Mouse (Mus musculus) embryo, embryonic 11.5 days (tissue): ENCODE results near the gene Mt3.
"Not testable (repeated sequence)": the region's sequence is repeated elsewhere in the genome, so short reads cannot be mapped to it uniquely, and the experiment has no call there.

ENCODE experiments used
- DNase-seq: peaks from one replicate; pipeline ENCODE4 v3.0.0-alpha.2; 2012; ENCODE audit warnings: low read depth, low spot score

The Mt3 gene

DNA sequence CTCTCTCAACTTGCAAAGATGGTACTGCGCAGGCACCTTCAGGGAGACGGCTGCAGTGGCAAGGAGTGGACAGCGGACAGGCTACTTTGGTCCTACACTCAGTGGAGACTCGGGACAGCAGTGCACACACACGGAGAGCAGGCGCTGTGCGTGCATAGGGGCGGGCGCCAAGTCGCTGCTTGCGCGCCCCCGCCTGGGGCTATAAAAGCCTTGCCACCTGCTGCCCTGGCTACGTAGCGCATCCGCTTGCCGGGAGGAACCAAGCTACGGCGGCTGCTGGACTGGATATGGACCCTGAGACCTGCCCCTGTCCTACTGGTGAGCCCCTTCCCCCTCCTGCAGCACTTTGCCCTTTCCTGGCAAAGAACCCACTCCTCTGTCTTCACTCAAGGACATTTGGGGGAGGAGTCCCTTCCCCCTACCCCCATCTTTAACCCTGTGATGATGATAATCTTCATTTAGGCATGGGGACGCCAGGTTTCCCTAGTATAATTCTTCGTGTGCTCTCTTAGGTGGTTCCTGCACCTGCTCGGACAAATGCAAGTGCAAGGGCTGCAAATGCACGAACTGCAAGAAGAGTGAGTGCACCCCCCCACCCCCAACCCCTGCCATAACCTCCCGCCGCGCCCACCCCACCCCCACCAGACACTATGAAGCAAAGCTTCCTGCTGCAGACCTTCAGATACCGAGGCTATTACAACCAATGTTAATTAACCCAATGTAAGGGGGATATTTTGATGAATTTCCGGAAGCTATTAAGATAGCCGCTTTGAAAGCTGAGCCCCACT is at the start of gene Mt3:
Gene Mt3 (plus strand): TSS at position 95 of the 788 bp plus-strand sequence.
- peak; percentile 31 for DNase-seq

DNA sequence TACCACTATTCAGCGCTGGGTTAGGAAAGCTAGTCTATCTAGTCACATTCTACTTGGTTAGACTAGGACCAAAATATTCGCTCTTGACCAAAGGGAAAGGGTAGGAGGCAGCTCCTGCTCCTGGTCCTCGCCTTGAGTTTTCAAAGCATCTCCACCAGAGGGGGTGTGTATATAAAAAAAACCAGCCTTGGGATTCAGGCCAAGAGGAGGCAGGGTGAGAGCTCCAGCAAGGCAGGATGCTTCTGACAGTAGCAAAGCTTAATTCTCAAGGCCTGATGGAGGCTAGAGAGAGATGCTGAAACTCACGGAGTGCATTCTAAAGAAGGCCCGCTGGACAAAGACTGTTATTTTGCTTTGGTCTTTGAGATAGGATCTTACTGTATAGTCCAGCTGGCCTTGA is 48.3 kb upstream of the Mt3 start:
- no peak for DNase-seq

DNA sequence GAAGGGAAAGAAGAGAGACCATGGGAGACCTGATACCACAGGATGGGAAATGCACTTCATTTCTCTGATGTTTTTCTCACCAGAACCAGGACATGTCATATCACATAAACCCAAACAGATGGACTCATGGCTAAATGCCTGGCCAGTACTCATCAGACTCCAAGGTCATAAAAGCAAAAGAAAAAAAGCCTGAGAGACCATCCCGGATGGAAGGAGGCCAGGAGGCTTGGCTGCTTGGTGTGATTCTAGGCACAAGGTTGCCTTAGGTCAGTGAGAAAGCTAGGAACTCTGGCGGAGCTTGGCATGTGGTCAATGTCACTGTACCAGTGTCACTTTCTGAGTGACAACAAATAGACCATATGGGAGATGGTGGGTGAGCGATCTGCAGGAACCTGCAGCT is 44.5 kb upstream of the Mt3 start:
- no peak for DNase-seq

DNA sequence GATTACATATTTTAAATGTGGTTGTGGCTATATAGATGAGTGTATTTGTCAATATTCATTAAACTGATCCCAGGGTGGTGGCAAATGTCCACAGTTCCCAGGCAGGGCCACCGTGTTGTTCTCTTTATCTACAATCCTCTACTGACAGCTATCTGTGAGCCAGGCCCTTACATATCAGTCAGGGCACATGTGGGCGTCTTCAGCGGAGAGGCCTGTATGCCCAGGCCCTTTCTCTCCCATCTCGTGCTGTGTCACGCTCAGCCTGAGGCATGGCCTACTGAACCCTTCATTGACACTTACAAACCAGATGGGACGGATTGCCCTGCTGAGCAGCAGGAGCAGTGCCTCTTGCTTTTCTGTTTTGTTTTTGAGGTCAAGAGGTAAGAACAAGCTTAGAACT is 43.0 kb upstream of the Mt3 start:
- DNase-seq = no peak

DNA sequence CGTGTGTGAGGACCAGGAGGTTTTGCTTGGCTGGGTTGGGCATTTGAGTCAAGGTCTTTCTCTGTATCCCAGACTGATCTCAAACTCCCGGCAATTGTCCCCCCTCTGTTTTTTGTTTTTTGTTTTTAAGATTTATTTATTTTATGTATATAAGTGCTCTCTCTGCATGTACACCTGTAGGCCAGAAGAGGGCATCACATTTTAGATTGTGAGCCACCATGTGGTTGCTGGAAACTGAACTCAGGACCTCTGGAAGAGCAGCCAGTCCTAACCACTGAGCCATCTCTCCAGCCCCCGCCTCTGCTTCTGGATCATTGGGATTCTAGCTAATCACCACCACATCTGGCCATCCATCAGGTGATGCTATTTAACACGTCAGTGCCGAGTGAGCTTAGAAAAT is 42.6 kb upstream of the Mt3 start:
- no peak for DNase-seq

DNA sequence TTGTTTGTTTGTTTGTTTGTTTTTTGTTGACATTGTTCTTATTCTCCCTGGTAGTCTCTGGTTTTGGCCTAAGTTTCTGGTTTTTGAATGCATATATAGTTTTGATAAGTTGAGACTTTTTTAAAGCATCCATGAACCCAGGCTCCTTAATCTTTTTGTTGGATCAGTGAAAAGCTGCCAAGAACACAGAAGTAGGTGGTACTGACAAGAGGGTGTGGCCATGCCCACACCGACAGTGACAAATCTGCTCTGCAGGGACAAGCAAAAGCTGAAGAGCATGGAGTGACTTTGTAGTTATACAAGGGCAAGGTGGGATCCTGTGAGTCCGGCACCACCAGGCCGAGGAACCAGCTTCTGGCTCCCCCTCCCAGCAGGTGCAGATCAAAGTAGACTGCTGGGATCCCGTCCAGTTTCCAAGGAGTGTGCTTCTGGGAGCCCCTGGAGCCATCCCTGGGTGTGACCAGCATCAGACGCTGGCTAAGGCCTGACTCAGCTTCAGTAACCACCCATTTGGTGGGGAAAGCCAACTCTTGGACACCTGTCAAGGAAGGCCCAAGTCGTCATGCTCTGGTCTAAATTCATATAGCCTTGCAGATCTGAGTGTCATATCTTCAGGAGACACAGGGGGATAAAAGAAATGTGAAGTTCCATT is 41.8 kb upstream of the Mt3 start:
- DNase-seq = no peak

DNA sequence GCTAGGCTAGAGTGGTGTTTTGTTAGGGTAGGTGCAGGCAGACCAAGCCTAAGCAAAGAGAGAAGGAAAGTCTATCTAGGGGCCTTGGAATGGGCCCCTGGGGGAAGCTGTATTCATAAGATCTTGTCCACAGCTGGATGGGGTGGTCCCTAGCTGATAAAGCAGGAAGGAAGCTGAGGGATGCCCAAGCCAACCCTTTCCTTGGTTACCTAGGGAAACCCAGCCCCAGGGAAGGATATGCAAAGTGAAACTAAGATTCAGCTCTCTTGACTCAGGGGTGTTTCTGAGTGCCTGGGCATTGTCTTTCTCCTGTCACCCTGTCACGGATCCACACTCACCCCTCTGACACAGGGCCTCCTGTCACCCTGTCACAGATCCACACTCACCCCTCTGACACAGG is 39.0 kb upstream of the Mt3 start:
- DNase-seq = no peak

DNA sequence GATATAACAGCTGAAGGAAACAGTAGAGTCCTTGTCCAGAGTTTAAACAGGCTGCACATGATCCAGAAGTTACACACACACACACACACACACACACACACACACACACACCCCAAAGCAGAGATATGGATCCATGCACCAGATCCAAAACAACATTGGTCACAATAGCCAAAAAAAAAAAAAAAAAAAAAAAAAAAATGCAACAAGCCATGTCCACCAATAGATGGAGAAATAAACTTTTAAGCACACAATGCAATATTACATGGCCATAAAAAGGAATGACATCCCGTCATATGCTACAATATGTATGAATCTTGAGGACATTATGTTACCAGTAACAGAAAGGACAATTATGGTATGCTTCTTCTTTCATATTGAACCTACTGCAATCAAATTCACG is 38.4 kb upstream of the Mt3 start:
- no peak for DNase-seq

DNA sequence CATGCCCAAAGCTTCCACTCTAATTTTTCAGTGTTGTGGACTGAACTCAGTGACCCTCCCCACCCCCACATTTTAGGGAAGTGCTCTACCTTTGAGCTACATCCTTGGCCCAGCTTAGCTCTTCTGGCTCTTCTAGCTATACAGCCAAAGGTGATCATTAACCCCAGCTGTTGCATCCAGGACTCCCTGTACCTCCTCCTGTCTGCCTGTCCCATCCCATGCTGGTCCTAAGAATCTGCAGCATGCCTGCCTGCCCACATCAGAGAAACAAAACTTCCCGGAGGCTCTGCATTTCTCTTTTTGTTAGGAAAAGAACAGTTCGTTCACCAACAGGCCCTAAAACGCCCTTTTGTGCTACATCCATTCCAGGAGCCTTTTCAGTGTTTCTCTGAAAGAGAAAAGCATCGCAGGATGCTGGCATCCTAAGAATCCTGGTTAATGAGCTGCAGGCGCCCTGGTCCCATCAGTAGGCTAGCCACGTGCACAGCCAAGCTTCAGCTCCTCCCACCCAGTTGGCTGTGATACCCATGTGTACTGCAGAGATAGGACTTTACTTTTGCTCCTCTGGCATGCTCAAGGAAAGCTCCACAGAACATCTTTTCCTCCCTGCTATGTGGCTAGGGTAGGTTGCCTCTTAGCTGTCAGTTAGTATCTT is 33.5 kb upstream of the Mt3 start:
- peak; percentile 14 for DNase-seq

DNA sequence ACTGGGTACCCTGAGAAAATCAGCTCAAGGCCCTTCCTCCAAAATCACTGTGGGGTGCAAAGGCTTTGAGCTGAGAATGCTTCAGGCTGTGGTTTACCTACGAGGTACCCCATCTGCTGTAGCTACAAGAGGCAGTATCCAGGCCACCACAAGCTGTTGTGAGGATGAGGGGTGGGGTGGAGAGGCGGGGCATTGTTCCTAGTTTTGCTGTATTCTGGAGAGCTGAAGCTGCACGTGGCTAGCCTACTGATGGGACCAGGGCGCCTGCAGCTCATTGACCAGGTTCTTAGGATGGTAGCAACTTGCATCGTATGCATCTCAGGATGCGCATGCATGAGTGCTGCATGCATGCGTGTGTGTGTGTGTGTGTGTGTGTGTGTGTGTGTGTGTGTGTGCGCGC is 30.8 kb upstream of the Mt3 start:
- DNase-seq = no peak

DNA sequence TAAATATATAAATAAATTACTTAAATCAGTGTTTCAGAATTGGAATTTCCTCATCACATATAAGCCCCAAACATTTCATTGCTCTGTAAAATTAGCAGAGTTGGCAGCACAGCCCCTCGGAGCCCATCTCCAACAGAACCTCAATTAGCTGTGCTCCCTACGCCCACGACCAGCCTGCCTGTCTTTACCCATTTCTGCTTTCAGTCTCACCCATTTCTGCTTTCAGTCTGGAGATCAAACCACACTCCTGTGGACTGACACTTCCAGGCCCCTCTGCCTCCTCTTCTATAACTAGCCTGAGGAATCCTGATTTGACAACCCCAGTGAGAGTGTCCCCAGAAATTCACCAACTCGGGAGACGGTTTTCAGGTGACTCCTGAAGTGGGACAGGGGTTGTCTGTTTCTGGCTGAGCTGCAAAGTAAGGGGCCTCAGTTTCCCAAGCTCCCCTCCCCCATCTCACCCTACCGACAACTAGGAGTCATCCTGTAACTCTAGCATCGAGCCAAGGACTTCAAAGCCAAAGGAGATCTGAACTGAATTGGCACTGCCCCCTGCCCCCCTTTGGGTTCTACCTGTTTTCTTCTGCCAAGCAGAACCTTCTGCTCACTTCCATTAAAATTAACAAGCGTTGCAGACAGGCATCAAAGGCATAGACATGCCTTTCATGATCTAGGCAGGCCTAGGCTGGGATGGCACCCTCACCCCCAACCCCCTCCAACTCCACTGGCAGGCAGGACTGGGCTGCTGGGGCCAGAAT is 29.5 kb upstream of the Mt3 start:
- no peak for DNase-seq

DNA sequence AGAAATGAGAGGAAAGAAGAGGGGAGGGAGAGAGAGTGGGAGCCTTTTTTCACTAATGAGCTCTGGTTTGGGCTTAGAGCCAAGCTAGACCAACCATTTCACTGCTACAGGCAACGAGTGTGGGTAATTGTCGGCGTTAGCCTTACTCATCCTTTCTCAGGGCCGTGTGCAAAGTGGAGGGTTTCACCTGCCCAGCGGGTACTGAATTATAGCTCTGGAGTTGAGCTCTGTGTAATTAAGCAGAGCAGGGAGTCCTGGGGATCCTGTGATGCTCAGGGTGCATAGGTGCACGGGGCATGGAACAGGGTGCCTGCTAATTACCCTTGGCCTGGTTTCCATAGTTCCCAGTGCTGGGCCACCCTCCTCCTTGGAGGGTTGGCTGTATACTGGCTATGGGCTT is 24.7 kb upstream of the Mt3 start:
- DNase-seq = no peak

DNA sequence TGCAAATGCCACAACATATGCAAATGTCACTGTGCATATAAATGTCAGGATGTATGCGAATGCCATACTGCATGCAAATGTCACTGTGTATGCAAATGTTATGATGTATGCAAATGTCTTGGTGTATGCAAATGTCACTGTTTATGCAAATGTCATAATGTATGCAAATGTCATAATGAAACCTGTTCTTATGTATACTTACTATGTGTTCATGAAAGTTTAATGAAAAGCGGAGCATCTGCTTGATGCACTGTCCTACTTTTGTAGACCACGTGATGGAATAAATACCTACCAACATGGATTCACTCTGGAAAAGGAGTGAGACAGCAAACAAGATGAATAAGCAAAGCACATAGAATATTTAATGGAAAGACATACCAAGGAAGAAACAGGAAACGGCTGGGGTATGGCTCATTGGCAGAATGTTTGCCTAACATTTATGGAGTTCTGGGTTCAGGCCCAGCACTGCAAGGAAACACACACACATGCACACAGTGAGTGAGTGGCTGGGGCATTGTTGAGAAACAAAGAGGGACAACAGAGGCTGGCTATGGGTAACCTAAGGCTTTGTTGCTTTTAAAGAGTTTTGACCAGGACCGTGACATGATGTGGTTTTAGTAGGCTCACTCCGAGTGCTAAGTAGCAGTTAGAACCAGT is 23.1 kb upstream of the Mt3 start:
- no peak for DNase-seq

DNA sequence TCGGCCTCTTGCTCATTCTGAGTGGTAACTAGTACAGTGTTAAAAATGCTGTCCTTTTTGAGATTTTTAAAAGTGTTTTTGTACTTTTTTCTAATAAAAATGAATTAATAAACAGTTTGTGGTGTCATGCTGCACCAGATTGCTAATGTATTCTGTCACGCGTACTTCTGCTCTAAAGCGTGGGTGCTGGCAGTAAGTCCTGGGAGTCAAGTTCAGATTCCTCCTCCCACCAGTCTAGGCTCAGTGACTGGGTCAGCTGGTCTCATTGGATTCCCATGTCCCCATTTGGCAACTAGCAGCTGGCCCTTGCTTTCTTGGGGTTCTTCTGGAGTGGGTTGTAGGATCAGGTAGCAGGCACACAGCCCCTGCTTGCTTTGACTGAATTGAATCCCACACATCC is 22.3 kb upstream of the Mt3 start:
- no peak for DNase-seq

DNA sequence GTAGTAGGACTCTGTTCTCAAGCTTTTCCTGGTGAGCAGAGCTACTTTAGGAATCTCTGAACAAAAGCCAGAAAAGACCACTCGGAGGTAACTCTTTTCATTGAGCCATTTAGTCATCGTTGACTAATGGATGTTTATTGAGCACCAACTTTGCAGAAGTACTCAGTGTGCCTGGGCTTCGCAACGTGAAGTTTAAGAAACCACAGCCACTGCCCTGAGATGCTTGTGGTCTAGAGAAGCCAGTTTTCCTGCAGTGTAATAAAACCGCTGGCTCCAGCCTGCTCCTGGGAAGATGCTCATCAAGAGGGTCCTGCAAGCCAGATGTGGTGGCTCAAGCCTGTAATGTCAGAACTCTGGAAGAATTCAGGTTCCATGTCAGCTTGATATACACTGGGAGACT is 20.3 kb upstream of the Mt3 start:
- DNase-seq = no peak

DNA sequence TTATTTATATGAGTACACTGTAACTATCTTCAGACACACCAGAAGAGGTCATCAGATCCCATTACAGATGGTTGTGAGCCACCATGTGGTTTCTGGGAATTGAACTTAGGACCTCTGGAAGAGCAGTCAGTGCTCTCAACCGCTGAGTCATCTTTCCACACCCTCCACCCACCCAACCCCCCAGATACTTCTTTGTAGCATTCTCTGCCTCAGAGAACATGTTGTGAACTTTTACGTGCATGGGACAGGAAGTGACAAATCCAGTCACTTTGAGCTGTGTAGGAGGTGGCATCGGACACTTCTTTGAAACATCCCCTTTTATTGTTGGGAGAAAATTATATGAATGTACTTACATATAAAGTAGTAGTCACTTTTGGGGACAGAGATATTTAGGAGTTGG is 17.8 kb upstream of the Mt3 start:
- DNase-seq = not testable (repeated sequence)

DNA sequence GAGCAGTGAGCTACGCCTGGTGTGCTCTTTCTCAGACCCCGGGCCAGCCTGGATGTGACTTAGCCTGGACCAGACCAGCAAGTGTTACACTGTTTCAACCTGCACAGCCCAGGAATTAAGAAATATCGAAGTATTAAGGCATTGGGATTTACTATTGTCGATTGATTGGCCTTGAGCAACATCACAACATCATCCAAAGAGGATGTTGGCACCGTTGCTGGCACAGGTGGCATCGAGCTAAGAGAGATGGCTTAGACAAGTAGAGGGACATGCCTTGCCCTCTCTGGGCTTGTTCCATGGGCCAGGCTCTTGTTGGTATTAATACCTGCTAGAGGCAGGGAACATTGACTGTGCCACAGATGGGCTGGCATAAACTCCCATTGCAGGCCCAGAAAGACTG is 16.9 kb upstream of the Mt3 start:
- DNase-seq = no peak

DNA sequence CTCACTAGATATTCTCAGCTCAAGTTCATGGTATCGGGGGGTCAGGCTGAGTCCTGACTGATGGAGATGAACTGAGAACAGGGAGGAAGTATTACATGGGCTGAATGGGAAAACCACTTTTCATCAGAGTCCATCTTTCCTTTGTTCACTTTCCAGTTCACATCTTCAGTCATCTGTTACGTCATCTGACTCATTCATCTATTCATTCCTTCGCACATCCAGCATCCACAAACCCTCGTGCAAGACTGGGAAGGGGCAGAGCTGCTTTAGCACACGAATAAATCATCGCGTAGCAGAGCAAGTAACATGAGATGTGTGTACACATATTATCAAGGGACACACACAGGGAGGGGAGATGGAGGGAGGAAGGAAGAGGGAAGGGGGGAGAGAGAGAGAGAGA is 16.2 kb upstream of the Mt3 start:
- no peak for DNase-seq

DNA sequence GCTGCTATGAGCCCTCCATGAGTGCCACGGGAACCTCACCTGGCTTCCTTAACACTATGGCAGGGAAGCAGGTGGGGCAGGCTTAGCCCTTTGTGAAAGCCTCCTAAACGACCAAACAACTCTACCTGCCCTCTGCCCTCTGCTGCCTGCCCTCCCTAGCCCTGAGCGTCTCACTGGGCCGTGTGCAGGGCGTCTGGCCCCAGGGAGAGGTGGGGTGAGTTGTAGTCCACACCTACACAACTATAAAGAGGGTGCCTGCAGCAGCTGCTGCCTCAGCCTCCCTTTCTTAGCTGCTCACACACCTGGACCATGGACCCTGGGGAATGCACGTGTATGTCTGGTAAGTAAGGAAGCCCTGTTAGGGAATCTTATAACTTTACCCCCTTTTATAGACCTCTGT is 15.5 kb upstream of the Mt3 start, which contains the start of gene Mt4:
Gene Mt4 (plus strand): TSS at position 265 of the 400 bp plus-strand sequence.
- DNase-seq = no peak

DNA sequence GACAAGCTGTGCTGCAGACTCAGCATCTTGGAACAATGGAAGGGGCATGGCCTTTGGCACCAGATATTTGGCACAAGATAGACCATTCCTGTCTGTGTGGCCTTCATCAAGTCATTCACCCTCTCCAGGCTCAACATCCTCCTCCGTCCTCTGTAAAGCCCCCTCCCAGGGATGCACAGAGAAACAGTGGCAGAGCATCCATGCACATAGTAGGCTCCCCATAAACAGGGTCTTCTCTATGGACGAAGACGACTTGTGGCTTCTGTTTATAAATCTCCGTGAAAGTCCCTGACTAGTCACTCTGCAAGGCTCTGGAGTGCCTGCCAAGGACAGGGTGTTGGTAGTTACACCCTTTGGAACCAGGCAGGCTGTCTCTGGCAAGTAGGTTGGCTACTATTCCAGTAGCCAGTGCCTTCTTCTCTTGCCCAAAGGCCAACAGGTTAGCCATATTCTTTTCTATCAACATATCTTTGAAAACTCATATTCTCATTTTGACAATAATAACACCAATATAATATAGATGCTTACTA is 12.1 kb upstream of the Mt3 start:
- no peak for DNase-seq

DNA sequence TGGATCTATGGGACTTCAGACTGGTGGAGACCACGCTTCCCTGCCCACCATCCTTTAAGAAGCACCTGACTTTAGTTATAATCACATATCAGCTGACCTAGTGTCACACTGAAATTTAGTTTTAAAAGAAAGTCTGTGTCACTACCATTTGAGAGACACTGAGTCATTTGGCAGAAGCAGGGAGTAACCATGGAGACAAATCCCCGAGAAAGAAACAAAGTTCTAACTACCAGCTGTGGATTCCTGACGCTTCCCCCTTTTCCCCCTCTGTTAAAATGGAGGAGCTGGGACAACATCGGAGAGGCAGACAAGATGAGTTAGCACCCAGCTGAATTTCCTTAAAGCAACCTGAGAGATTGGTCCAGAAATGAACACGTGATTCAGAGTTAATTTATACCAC is 4.2 kb upstream of the Mt3 start:
- DNase-seq = no peak
